Comparison of ENCODE assay signal across 19 mouse cellular contexts in genomic region chr6:86777181-86777580, GRCm38 (mm10). TPM values are rescaled to one million over a fixed set of nuclear protein-coding genes. Genes with fewer than 3 reads are reported as not detected.
DNase-seq lines count a peak whose midpoint lies in the region; ATAC-seq and TF ChIP-seq lines count a peak whose summit lies in the region.
"Had no signal": no experiment of that assay in that cellular context is flagged by ENCODE, and none has a peak within 500 bp of the region (broad histone marks: within the 10 kb centered on the region; RNA-seq: fewer than 3 reads in every experiment).

No protein-coding gene starts in this region.

- no peaks in the 10 kb centered on the region for H3K36me3 ChIP-seq in kidney, adult 2 months (ENCODE audit: control insufficient read depth, insufficient read depth, low read length)
- H3K36me3 ChIP-seq in kidney, embryonic 15.5 days = no peaks in the 10 kb centered on the region
- H3K36me3 ChIP-seq in small intestine, adult 2 months (ENCODE audit: control insufficient read depth, insufficient read depth, low read length) = peaks cover 11% of the 10 kb centered on the region
- no peaks in the 10 kb centered on the region for H3K36me3 ChIP-seq in midbrain, embryonic 13.5 days
- H3K36me3 ChIP-seq: forebrain, embryonic 10.5 days; heart, embryonic 12.5 days; hindbrain, embryonic 12.5 days; limb, embryonic 13.5 days; midbrain, embryonic 10.5 days; neural tube, embryonic 15.5 days had no signal

- DNase-seq in adrenal gland, adult 8-10 months = peak; percentile 17
- DNase-seq in adrenal gland, postnatal 10 days = no peak
- no peak for DNase-seq in kidney, adult 2 months
- peak; percentile 67 for DNase-seq in fibroblast of lung, adult 2 months (ENCODE audit: low read depth)
- no peak for DNase-seq in retina, embryonic 14.5 days (ENCODE audit: low spot score)
- DNase-seq: cerebellum, adult 9-11 months; gastrocnemius, postnatal 14 days; kidney, postnatal 14 days; lung, postnatal 10 days; thymus, adult 18-20 months had no signal

- H3K4me3 ChIP-seq in kidney, adult 2 months (ENCODE audit: insufficient read depth, low read depth, low read length) = no peak overlapping the region
- no peak overlapping the region for H3K4me3 ChIP-seq in kidney, embryonic 15.5 days (replicated peaks)
- no peak overlapping the region for H3K4me3 ChIP-seq in small intestine, adult 2 months (ENCODE audit: low read depth, low read length)
- no peak overlapping the region for H3K4me3 ChIP-seq in midbrain, embryonic 13.5 days (replicated peaks)
- H3K4me3 ChIP-seq: forebrain, embryonic 10.5 days; heart, embryonic 12.5 days; hindbrain, embryonic 12.5 days; limb, embryonic 13.5 days; midbrain, embryonic 10.5 days; neural tube, embryonic 15.5 days had no signal

- no peak for TF ChIP-seq CTCF in kidney, adult 2 months (conservative IDR thresholded peaks at IDR 0.05; ENCODE audit: insufficient read depth, insufficient read length, low read depth, low read length)
- TF ChIP-seq CTCF in small intestine, adult 2 months (IDR thresholded peaks at IDR 0.05; ENCODE audit: extremely low read depth, insufficient read length, insufficient replicate concordance, low read depth, low read length) = no peak

- ATAC-seq in kidney, embryonic 15.5 days (replicated peaks; ENCODE audit: low FRiP score) = no peak
- ATAC-seq in midbrain, embryonic 13.5 days = no peak

- no peak for TF ChIP-seq POLR2A in kidney, adult 2 months (IDR thresholded peaks at IDR 0.05; ENCODE audit: low read depth, low read length)
- TF ChIP-seq POLR2A in small intestine, adult 2 months (IDR thresholded peaks at IDR 0.05; ENCODE audit: low read depth, low read length) = no peak

- H3K9ac ChIP-seq in kidney, embryonic 15.5 days = no peak overlapping the region
- H3K9ac ChIP-seq in midbrain, embryonic 13.5 days (replicated peaks) = no peak overlapping the region
- H3K9ac ChIP-seq: heart, embryonic 12.5 days; hindbrain, embryonic 12.5 days; limb, embryonic 13.5 days; neural tube, embryonic 15.5 days had no signal

- H3K27ac ChIP-seq in kidney, adult 2 months (ENCODE audit: insufficient read depth, low read depth, low read length) = 0 out of 2 replicates have a peak overlapping the region, but pooled peaks have one; percentile 3
- no peak overlapping the region for H3K27ac ChIP-seq in kidney, embryonic 15.5 days
- 0 out of 2 replicates have a peak overlapping the region, but pooled peaks have one; percentile 20 for H3K27ac ChIP-seq in small intestine, adult 2 months (ENCODE audit: insufficient read depth, low read depth, low read length)
- H3K27ac ChIP-seq in midbrain, embryonic 13.5 days = no peak overlapping the region
- H3K27ac ChIP-seq: forebrain, embryonic 10.5 days; hindbrain, embryonic 12.5 days; midbrain, embryonic 10.5 days had no signal

- no peaks in the 10 kb centered on the region; the same call in 1 of the 2 replicates for H3K4me1 ChIP-seq in kidney, adult 2 months (ENCODE audit: control insufficient read depth, insufficient read depth, low read length)
- H3K4me1 ChIP-seq in kidney, embryonic 15.5 days = no peaks in the 10 kb centered on the region
- peaks cover 13% of the 10 kb centered on the region for H3K4me1 ChIP-seq in small intestine, adult 2 months (ENCODE audit: control insufficient read depth, insufficient read depth, insufficient read length, low read length)
- no peaks in the 10 kb centered on the region for H3K4me1 ChIP-seq in midbrain, embryonic 13.5 days (replicated peaks)
- H3K4me1 ChIP-seq: forebrain, embryonic 10.5 days; hindbrain, embryonic 12.5 days; midbrain, embryonic 10.5 days had no signal

- H3K27me3 ChIP-seq in kidney, adult 2 months (replicated peaks; ENCODE audit: control insufficient read depth, insufficient read depth, low read length) = no peaks in the 10 kb centered on the region
- H3K27me3 ChIP-seq in kidney, embryonic 15.5 days = no peaks in the 10 kb centered on the region
- no peaks in the 10 kb centered on the region for H3K27me3 ChIP-seq in small intestine, adult 2 months (ENCODE audit: control insufficient read depth, insufficient read depth, low read length)
- no peaks in the 10 kb centered on the region for H3K27me3 ChIP-seq in midbrain, embryonic 13.5 days
- H3K27me3 ChIP-seq: heart, embryonic 12.5 days; hindbrain, embryonic 12.5 days; limb, embryonic 13.5 days; neural tube, embryonic 15.5 days had no signal

- no peaks in the 10 kb centered on the region for H3K9me3 ChIP-seq in kidney, embryonic 15.5 days (replicated peaks)
- H3K9me3 ChIP-seq in midbrain, embryonic 13.5 days = no peaks in the 10 kb centered on the region
- H3K9me3 ChIP-seq: forebrain, embryonic 10.5 days; heart, embryonic 12.5 days; hindbrain, embryonic 12.5 days; limb, embryonic 13.5 days; midbrain, embryonic 10.5 days; neural tube, embryonic 15.5 days had no signal

- H3K4me2 ChIP-seq in kidney, embryonic 15.5 days = no peak overlapping the region
- no peak overlapping the region for H3K4me2 ChIP-seq in midbrain, embryonic 13.5 days (replicated peaks)
- H3K4me2 ChIP-seq: heart, embryonic 12.5 days; hindbrain, embryonic 12.5 days; limb, embryonic 13.5 days; neural tube, embryonic 15.5 days had no signal

- WGBS in kidney, adult 2 months = 83% methylated on average over 3 of the region's 3 CpGs
- 83% methylated on average over 3 of the region's 3 CpGs for WGBS in kidney, embryonic 15.5 days
- 34% methylated on average over 3 of the region's 3 CpGs for WGBS in small intestine, adult 2 months
- WGBS in midbrain, embryonic 13.5 days = 83% methylated on average over 3 of the region's 3 CpGs

RNA-seq across cellular contexts. Expression of gene Anxa4, which starts 16.2 kb away (rescaled TPM):
- 100 to 1,000 TPM in 1 of 4 experiments, 10 to 100 TPM in 3; 77.0 to 102 (median 86.9) TPM for total RNA-seq in adrenal gland, adult 8-10 months (2022)
- 10 to 100 TPM; 56.1 to 61.2 TPM for total RNA-seq in adrenal gland, postnatal 10 days (2021)
- polyA plus RNA-seq in kidney, adult 2 months (2012; rRNA removed) = 57.2 and 68.8 TPM in 2 replicates
- polyA plus RNA-seq in kidney, embryonic 15.5 days (2015; fragmentation: Nextera tagmentation; extraction: Ambion mirVana) = 40.0 and 43.8 TPM in 2 replicates
- 89.9 and 634 TPM in 2 replicates for polyA plus RNA-seq in small intestine, adult 2 months (2012; rRNA removed)
- polyA plus RNA-seq in midbrain, embryonic 13.5 days (2015; fragmentation: Nextera tagmentation; extraction: Ambion mirVana) = 3.2 and 3.4 TPM in 2 replicates

RNA-seq across cellular contexts. Expression of gene Gmcl1, which starts 44.0 kb away (rescaled TPM):
- 10 to 100 TPM; 22.4 to 23.6 (median 22.7) TPM for total RNA-seq in adrenal gland, adult 8-10 months (2022)
- total RNA-seq in adrenal gland, postnatal 10 days (2021) = 10 to 100 TPM; 12.2 to 15.9 TPM
- polyA plus RNA-seq in kidney, adult 2 months (2012; rRNA removed) = 9.1 and 10.0 TPM in 2 replicates
- polyA plus RNA-seq in kidney, embryonic 15.5 days (2015; fragmentation: Nextera tagmentation; extraction: Ambion mirVana) = 34.1 and 35.0 TPM in 2 replicates
- polyA plus RNA-seq in small intestine, adult 2 months (2012; rRNA removed) = 11.7 and 20.5 TPM in 2 replicates
- 36.0 and 41.0 TPM in 2 replicates for polyA plus RNA-seq in midbrain, embryonic 13.5 days (2015; fragmentation: Nextera tagmentation; extraction: Ambion mirVana)

Comparison
In these comparisons a context has a peak if more than half of its experiments do, and no peak if none do; other contexts are left out.
1. DNase-seq: peak in adrenal gland, adult 8-10 months (single experiment) and fibroblast of lung, adult 2 months (single experiment); none in adrenal gland, postnatal 10 days (single experiment), kidney, adult 2 months (single experiment) and retina, embryonic 14.5 days (single experiment).
2. H3K27ac ChIP-seq: peak in kidney, adult 2 months (single experiment) and small intestine, adult 2 months (single experiment); none in kidney, embryonic 15.5 days (single experiment) and midbrain, embryonic 13.5 days (single experiment).